Mouse (Mus musculus): ENCODE measurements around the gene Zfp758.
A peak's percentile ranks its signal among the peaks of the same experiment; 100 is the strongest.
"Not testable (repeated sequence)": the region's sequence is repeated elsewhere in the genome, so short reads cannot be mapped to it uniquely, and the experiment has no call there.

The Zfp758 gene

DNA sequence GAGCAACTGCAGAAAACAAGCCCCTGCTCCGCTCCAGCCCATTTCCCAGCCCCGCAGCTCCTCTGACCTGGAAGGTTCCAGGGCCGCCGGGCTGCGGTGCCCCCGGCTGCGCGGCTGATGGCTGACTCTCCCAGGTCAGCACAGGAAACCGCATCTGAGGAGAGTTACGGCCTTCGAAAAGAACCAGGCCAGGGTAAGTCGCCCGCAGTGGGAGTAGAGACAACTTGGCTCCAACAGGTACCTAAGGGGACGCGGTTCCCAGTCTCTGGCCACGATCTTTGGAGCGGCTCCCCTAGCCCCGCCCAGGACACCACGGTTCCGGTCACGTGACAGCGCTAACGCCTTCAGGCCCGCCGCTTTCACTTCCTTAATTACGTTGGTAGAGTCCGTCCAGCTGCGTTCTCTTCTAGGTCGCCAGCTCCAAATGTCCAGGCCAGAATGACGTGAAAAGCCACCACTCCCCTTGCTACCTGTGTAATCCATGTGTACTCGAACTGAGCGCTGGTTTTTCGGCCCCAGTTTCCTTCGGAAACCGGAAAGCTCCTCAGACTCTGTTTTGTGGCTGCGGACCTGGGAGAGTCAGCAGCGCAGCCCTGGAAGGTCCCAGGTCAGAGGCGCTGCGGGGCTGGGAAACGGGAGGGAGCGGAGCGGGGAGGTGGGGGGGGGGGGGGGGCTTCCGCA lies at the start of gene Zfp758, which contains the start of gene Zfp944:
Gene Zfp758 (plus strand): TSS at position 353 of the 681 bp plus-strand sequence.
Gene Zfp944 (minus strand): TSS at position 300 of the 681 bp plus-strand sequence.
- peak; percentile 20 to 21 for DNase-seq (ENCODE audit: low spot score in 2 of 2)

DNA sequence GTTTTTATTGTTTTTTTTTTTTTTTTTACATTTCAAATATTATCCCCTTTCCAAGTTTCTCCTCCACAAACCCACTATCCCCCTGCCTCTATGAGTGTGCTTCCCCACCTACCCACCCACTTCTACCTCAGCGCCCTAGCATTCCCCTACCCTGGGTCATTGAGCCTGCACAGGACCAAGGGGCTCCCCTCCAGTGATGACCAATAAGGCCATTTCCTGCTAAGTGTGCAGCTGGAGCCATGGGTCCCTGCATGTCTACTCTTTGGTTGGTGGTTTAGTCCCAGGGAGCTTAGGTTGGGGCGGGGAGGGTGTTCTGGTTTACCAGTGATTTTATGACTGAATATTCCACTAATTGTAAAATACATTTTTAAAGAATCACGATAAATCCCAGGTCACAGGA lies 47.0 kb upstream of the Zfp758 start:
- not testable (repeated sequence) for DNase-seq (ENCODE audit: low spot score in 2 of 2)

DNA sequence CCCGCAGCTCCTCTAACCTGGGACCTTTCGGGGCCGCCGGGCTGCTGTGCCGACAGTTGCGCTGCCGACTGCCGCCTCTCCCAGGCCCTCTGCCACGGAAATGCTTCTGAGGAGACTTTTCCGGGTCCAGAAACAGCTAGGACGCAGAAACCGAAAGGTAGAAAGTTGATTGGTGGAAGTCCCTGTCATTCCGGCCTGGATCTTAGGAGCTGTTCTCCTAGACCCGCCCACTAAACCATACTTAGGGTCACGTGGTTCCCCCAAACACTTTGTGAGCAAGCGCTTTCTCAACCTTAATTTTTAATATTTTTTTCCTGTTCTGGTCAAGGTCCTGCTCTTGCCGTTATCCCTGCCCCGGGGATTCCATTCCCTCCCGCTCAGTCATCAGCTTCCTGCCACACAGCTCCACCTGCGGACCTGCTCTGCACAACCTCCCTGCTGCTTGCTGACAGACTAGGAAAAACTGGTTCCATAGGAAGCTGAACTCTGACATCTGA lies 46.5 kb upstream of the Zfp758 start, which contains the start of gene CT030661.1:
Gene CT030661.1 (minus strand): TSS at position 108 of the 497 bp plus-strand sequence.
- DNase-seq (ENCODE audit: low spot score in 2 of 2), result peak; percentile 83 to 90

DNA sequence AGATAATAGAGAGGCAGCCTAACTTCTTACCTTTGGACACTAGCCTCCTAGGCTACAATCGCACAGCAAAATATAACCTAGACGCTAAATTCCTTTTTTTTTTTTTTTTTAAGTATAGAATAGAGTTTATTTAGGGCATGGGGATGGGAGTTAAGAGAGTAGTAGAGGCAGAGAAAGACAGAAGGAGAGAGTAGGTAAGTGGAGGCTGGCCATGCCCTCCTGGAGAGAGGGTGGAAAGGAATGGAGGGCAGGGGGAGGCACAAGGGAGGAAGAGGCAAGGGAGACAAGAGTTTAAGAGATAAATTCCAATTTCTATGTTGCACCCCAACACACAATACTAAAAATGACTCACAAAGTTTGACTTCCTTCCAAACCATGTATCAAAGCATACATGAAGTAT lies 46.0 kb upstream of the Zfp758 start:
- DNase-seq (ENCODE audit: low spot score in 2 of 2), result not testable (repeated sequence)

DNA sequence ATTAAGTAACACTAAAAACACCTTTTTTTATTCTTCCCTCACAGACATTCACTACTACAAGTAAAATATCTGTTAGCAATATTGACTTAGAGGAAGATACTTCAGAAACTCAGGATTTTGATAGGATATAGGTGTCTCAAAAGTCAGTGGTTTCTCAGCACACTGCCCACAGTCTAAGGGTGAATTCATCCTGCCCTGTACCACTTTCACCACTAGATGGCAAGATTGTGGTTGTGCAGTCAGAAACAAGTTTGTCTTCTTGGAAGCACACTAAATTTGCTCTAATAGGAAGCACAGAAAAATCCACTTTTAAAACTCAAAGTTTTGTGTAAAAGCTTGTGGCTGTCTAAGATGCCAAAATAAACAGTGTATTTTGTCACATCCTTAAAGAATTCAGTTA lies 8.5 kb upstream of the Zfp758 start:
- DNase-seq (ENCODE audit: low spot score in 2 of 2), result no peak

DNA sequence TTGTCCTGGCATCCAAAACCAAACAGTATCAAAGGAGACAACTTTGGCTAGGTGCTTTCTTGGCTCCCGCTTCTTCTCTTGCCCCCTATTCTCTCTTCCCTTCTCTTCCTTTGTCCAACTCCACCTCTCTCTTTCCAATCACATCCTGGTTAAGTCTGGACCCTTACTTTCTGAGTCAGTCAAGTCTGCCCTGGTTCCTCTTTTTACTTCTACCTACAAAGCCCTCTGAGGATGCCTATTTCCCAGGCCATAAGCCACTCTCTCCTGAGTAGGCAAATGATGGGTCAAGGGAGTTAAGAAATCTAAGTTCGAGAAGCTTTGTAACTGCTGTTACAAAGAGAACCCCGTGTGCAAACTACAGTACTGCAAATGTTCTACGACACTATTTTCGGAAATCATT lies 681 bp upstream of the Zfp758 start:
- no peak for DNase-seq (ENCODE audit: low spot score in 2 of 2)

DNA sequence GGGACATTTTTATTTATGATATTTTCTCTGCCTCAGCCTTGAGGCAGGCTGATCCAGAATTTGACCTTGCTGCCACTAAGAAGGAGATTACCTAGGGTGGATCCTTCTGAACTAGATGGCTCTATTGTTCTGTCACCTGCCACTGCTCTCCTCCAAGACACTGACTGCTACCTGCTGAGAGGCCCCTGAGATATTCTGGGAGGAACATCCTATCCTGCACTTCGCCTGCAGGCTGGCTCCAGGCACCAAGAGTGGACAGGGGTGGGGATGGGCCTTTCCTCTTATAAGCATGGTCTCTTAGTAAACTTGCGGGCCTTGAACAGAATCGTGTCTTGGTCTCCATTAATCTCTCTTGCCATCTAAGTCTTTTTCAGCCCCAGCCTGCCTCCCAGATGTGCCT lies 2.6 kb downstream of the Zfp758 start:
- no peak for DNase-seq (ENCODE audit: low spot score in 2 of 2)

- DNase-seq (ENCODE audit: low spot score in 2 of 2), result no peak
These were observed 49.5 kb downstream of the Zfp758 start for GRCm38 (mm10) chr17:22410756-22411155.

- peak; percentile 21 to 55 for DNase-seq (ENCODE audit: low spot score in 2 of 2)
These were observed 56.3 kb downstream of the Zfp758 start for GRCm38 (mm10) chr17:22417510-22417909.

- DNase-seq (ENCODE audit: low spot score in 2 of 2), result peak; percentile 54 to 61
These were observed 62.8 kb downstream of the Zfp758 start, which contains the start of gene Zfp946 for GRCm38 (mm10) chr17:22423952-22424617. Gene Zfp946 (plus strand): TSS chr17:22424222.

- DNase-seq (ENCODE audit: low spot score in 2 of 2), result no peak
These were observed 63.5 kb downstream of the Zfp758 start for GRCm38 (mm10) chr17:22424636-22425354.

Data from frontal cortex, postnatal 25 days (tissue).